Mouse (Mus musculus) CD4-positive naive resting alpha-beta T cell, adult 57 days (primary cell): ENCODE measurements around the gene Hs3st1. TPM values are rescaled to one million over a fixed set of nuclear protein-coding genes. Genes with fewer than 3 reads are reported as not detected.

Source experiments
- total RNA-seq: library from RNA; stranded (reverse); gene quantifications from one replicate; pipeline ENCODE4 v1.2.4, GENCODE M21; 2023

Hs3st1 gene
- total RNA-seq: 2.0 TPM

GRCm38 (mm10) chr5:39755375-39755774 is at the start of gene Hs3st1:
Gene Hs3st1 (minus strand): TSS chr5:39755475.

